Mouse (Mus musculus) bone marrow, adult 2 months (tissue): ENCODE measurements around the gene Cdcp1.

ENCODE experiments used
- CTCF ChIP-seq: fragments of 200-500 bp; IDR thresholded peaks from 2 replicates; pipeline ENCODE4 v1.5.1; 2011; ENCODE audit warnings: low read length, control low read depth; ENCODE audit not compliant: control insufficient read depth, insufficient read depth
- POLR2A ChIP-seq: fragments of 200-500 bp; IDR thresholded peaks from 2 replicates; pipeline ENCODE4 v1.6.1; 2011; ENCODE audit warnings: low read depth, mild to moderate bottlenecking, control low read depth, low read length, borderline replicate concordance; ENCODE audit not compliant: control insufficient read depth

GRCm38 (mm10) chr9:123219826-123220225 lies 4.0 kb upstream of the Cdcp1 start:
- no peak for TF ChIP-seq CTCF
- no peak for TF ChIP-seq POLR2A
